Mouse (Mus musculus): ENCODE measurements at regions not wholly inside any gene's neighbourhood (a gene's known extent, or its start where the extent isn't known, plus 50 kb on each side); places are given as distances from the start of the nearest gene placed in this dataset.

GRCm38 (mm10) chr6:4349953-4350352 lies 154.7 kb upstream of the Col1a2 start:
- TF ChIP-seq CHD2 (IDR thresholded peaks at IDR 0.05; ENCODE audit: low read depth, low read length) (no peak), HCFC1 (IDR thresholded peaks at IDR 0.05; ENCODE audit: borderline replicate concordance, insufficient read depth, low read length) (no peak), ZC3H11A (IDR thresholded peaks at IDR 0.05; ENCODE audit: borderline replicate concordance, low read depth, low read length) (no peak)
